Mouse (Mus musculus): ENCODE data around the gene Usp37.
"Not testable (repeated sequence)": the region's sequence is repeated elsewhere in the genome, so short reads cannot be mapped to it uniquely, and the experiment has no call there.

- TF ChIP-seq POLR2A (IDR thresholded peaks at IDR 0.05; ENCODE audit: low read depth, low read length); CTCF (conservative IDR thresholded peaks at IDR 0.05; ENCODE audit: insufficient read depth, insufficient read length, low read depth, low read length): not testable (repeated sequence)
Observed at GRCm38 (mm10) chr1:74512999-74513398, 31.1 kb downstream of the Usp37 start.
